Mouse (Mus musculus) kidney, adult 8-10 months (tissue): ENCODE results near the gene Col28a1.

Source experiments
- DNase-seq, 2 experiments: peaks; one replicate each; pipeline ENCODE4 v3.0.0; 2022

Gene Col28a1

DNA sequence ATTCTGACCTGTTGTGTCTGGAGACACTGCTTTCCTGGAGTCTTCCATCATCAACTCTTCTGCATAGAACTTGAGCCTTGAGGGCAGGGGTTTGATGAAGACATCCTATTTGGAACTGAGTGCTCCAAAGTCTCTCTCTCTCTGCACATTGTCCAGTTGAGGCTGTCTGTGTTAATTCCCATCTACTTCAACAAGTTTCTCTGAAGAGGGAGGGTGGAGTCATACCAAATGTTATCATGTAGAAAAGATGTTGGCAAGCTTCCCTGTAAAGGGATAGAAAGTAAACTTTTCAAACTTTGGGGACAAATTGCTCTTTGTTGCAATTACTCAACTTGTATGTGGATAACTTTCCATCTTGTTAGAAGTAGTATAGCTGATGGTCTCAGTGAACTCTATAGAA, at the start of gene Col28a1:
Col28a1 (minus strand) TSS at position 101 of the 400 bp plus-strand sequence.
- no peak for DNase-seq

DNA sequence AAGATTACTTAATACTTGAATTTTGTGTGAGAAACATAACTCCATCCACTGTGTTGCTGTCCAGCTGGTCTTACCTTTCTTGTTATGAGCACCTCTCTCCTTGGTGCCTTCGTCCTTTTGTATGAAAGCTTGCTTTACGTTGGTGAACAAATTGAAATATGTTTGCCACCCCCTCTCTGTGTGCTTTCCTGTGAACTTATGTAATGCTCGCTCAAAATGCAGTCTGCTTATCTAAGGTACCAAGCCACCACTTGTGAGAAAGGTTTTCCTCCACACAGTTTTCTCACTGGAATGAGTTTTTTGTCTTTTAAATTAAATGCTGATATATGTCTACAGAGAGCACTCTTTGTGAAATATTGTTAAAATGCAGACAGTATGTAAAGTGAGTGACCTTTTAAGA, 36.2 kb upstream of the Col28a1 start:
- DNase-seq = no peak

DNA sequence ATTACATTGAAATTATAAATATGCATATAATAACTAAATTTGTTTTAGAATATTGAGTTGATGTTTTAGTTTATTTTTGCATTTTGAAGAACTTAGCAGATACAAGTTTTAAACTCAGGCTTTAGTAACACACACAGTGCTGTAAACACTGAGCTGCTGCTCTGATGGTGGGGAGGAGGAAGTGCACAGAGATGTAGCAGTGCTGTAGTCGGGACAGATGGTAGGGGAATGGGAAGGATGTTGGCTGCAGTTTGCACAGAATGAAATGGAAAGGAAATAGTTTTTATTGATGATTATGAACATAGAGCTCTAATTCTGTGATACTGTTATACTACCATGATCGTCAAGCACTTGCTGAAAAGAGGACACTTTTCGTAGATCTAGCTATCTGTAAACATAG, 34.6 kb upstream of the Col28a1 start:
- no peak for DNase-seq

DNA sequence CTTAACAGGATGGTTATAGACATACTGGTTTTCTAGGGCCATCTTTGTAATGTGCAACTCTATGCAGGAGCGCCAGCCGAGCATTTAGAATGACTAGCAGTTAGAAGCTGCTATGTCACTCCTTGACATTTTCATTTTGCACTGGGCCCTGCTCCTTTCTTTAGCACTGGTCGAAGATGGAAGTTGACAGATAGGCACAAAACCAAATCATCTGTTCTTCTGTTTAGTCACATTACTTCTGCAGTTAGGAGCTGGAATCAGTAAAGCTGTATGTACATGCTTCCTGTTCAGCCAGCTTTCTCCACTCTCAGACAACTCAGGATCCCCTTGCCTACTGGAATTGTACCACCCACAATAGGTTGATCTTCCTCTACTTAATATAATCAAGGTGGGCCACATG, 18.2 kb upstream of the Col28a1 start:
- DNase-seq = no peak

DNA sequence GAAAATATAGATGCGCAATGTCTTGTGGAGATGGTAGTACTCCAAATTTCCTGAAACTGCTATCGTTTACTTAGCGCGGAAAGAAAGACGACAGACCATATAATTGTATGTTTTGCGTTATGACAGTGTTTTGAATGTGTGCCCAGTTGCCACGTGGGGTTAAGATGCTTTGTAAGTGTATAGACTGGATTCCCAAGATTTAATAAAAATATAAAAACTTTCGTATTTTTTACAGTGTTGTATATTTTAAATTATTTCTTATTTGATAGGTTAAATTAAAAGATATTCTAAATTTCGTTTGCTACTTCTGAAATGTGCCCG, 17.4 kb upstream of the Col28a1 start:
- DNase-seq = peak in 1 of 2 experiments; percentile 12

DNA sequence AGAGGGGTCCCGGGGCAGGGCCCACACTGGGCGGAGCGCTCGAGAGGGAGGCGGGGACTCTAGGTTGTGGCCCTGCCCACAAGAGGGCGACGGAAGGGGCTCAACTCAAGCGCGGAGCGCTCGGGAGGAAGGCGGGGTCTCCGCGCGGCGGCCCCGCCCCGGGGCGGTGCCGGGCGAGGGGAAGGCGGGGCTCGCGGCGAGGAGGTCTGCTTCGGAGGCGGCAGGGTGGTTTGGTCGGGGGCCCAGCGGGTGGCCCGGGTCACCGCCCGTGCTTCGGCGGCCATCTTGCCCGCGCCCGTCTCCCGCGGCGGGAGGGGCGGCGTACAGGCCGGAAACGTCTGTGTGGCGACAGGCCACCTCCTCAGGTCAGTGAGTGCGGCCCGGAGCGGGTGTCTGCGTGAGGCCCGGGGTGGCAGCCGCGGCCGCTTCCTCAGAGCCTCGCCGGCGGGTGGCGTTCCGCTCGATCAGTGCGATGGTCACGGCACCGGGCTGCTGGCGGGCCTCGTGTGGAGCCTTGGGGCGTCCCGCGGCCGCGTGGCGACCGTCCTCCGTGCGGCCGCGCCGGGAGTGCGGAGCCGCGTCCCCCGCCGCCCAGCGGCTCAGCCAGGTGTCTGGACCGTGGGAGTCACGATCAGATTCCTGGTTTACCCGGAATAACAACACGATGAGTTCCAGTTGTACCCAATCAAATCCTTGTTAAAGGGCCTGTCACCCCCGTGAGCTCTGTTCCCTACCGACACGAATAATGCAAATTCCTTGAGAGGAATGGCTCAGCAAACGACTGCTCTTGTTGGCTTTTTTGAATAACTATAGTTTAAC, 16.8 kb upstream of the Col28a1 start, which contains the start of gene Mios:
Mios (plus strand) TSS at position 176 of the 819 bp plus-strand sequence.
- DNase-seq = peak; percentile 79 to 84

DNA sequence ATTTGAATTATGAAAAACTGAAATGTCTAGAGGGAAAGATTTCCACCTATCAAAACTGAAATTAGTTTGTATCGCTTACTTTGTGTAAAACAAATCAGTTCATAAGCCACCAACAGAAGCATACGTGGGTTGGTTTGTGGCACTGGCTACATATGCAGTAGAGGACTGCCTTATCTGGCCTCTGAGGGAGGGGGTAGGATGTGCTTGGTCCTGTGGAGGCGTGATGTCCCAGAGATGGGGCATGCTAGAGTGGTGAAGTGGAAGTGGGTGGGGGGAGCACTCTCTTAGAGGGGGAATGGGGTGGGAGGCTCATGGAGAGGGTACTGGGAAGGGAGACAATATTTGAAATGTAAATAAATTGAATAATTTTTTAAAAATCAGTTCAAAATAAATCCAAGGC, 2.5 kb downstream of the Col28a1 start:
- no peak for DNase-seq

DNA sequence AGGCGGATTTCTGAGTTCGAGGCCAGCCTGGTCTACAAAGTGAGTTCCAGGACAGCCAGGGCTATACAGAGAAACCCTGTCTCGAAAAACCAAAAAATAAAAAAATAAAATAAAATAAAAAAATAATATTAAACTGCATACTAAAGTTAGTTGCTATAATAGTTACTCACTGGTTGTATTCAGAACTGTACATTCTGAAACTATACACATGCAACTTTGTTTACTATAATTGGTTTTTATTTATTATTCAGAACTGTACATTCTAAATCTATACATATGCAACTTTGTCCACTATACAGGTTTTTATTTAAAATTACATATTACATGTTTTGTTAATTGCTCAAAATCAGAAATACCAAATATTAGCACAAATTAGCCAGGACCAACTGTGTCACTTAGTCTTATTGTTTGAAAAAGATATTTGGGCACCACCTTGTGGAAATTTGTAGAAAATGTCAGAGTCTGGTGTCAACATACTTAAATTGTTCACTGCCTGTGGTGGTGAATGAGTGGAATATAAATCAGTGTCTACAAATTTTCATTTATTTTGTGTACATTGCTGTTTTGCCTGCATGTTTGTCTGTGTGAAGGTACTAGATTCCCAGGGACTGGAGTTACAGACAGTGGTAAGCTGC, 3.7 kb downstream of the Col28a1 start:
- no peak for DNase-seq

DNA sequence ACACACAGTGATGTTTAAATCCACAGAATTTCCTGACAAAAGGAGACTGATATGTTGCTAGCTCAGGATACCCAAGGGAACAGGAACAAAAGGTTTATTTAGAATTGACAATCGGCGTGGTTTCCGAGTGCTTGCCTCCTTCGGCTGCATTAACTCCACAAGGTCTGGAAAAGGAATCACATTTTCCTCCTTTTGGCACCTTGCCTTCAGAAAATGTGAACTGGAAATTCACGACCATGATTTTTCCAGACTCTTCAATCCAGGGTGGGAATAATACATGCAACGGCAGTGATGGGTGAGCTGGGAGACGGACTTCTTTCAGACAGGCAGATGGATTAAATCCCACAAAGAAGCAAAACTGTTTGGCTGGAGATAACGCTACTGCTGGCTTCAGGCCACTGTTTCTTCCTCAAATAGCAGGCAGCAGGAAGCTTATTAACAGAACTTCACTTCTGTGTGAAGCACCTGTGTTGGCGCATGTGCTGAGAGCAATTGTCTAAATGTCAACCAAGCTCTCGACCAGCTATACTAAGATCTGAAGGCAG, 13.9 kb downstream of the Col28a1 start:
- no peak for DNase-seq

DNA sequence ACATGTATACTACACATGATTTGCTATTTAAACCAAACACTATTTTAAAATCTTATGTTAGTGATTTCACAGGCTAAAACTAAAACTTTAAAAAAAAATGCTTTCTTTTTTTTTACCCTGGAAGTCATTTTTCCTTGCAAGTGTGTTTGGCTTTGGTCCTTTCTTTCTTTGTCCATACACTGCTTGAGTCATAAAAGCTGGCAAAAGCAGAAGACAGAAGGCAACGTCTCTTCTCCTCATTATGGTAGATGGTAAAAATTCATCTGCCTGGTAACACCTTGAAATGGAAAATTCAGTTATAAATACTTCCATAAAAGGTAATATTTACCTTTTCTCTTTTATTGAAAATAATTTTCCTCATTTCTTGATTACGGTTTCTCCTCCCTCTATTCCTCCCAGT, 16.3 kb downstream of the Col28a1 start:
- no peak for DNase-seq

DNA sequence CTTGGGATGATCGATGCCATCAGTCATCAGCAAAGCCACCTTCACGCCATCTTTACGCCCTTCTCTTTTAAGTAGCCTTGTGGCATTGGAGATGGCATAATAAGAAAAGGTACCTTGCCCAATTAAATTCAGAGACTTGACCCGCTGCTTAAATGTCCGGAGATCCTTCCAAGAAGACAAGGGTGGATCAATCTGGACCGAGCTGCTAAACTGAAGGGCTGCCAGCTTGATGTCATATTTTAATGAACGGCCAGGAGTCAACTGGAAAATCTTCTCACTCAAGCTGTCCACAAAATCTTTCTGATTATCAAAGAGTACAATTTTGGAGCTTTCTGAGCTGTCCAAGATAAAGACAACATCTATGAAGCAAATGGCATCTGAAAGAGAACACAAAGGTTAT, 17.1 kb downstream of the Col28a1 start:
- no peak for DNase-seq

DNA sequence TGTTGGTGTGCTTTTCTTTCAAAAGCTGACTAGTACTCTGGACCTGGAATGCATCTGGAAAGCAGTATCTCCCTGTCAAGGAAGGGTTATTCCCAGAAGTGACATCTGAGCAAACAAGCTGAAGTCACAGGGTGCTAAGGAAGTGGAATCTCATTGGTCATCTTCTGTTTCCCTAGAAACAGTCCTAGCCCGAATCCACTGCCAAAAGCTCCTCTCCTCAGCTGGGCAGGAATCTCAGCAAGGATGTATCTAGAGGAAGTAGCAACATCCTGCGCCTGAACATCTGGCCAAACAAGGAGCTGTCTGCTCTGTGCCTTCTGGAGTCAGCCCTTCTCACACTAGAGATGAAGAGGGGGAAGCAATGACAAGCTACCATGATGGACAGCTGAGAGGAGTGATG, 18.4 kb downstream of the Col28a1 start:
- DNase-seq = no peak

DNA sequence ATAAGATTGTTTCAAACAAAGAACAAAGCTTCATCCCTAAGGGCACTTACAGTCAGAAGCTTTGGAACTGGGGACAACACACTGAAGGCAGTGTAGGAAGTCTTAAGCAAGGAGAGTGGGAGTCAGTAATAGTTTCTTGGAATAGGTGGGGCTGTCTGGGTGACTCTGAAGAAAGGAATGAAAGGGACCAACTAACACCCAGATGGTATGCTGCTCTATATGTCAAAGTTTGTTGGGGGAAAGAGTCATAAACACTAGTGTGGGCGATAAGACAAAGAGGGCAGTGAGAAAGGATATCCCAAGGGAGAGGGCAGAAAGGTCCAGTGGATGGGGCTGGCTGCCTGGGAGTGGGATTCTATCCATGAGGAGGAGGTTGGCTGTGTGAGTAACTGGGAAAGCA, 20.3 kb downstream of the Col28a1 start:
- DNase-seq = no peak

DNA sequence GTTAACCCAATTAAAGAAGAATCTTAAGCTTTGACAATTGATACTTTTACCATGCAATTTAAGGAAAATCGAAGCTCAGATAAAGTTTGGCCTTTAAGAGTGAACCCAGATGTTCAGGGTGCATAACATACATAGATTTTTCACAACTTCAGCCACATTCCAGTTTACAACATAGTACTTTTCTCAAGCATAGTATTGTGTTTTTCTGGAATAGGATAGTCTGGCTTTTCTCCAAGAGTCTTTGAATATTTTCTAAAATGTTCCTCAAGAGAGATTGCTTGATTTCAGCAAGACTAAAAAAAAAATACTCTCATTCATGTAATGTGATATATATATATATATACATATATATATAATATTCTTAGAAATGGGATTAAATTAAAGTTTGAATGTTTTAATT, 27.7 kb downstream of the Col28a1 start:
- DNase-seq = no peak

DNA sequence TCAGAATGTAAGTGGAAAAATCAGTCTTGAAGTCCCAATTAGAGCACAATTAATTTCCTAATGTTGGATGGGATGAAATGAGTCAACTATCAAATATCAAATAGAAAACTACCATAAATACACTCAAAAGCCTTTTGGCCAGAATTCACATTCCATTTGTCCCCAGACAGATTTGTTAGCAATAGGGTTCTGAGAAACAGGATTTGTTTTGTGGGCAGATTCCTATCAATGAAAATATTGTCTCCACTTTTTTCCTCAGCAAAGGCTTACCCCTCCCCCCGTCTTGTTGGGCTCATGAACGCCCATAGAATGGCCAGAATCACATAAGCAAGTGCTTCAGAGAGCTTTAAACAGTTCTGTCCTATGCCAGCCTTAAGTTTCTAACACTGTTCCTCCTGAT, 32.4 kb downstream of the Col28a1 start:
- DNase-seq = no peak

DNA sequence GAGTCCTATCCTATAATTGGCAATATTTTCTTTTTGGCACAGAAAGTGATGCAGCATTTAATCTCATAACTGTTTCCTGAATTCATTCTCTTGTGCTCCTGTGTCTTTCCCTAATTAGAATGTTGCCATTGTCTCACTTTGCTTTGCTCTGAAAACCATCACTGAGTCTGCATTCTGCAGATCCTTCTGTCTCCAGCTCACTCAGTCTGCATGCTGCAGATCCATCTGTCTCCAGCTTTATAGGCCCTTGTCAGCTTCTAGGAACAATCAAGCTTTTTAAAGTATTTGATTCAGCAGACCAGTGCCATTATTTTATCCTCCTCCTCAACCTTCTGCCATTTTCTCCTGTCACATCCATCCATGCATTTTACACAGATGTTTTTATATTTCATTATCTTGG, 35.3 kb downstream of the Col28a1 start:
- DNase-seq = no peak

DNA sequence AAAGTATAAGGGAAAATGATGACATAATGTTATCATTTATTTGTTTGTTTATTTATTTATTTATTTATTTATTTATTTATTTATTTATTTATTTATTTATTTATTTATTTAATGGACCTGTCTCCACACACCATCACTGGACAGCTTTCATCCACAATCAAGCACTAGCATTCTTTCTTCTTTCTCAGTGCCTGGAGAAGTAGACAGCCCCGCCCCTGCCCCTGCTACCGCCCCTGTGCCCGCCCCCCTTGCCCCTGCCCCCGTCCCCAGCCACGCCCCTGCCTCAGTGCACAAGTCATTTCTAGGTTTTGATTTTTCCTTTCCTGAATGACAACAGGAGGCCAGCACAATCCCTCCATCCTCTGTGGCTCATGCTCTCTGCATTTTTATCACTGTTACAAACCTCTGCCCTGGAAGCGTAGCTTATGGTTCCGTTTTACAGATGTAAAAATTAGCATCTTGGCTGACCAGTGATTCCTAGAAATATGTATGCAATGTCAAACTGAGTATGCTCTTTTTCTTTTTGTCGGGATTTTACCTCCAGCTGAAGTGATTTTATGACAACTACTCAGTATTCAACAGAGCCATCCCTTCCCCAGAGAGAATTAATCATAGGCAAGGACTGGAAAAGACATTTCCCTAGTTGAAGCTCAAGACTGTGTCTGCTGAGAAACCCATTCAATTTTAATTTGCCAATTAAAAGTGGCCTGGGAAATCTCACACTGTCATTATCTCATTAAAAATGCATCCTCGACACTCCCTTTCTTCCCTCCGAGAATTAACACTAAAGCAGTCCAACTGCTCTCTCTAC, 39.7 kb downstream of the Col28a1 start:
- no peak for DNase-seq

DNA sequence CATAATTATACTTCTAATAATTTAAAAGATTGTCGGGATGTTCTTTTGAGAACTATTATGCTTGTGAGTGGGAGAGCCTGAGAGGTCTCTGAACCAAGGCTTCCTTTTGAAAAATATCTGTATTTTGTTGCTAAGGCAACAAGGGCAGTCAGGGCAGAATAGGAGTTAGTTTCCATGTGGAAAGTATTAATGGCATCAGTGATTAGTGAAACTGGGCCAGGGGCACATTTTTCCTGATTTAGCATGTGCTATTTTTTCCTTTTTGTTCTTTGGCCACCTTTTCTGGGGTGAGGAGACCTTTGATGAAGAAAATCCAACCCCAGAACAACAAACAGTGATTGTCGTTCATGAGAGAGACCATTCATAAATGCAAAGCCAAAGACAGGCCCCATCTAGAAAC, 43.5 kb downstream of the Col28a1 start:
- DNase-seq = no peak

DNA sequence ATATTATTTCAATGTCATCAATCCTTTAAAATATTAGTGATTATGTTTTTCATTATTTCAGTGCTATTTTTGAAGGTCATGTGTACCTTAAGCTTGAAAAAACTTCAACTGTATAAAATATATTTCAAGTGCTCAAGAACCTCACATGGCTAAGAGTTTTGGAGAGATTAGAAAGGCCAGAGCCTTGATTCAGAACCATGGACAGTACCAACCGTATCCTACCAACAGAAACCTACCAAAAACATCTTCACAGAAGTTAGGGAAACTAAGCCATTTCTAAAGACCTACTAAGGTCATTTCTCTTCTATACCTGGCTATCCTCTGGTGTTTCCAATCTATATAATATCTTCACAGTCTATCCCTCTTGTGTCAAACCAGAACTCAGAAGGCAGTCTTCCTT, 50.5 kb downstream of the Col28a1 start:
- DNase-seq = no peak

DNA sequence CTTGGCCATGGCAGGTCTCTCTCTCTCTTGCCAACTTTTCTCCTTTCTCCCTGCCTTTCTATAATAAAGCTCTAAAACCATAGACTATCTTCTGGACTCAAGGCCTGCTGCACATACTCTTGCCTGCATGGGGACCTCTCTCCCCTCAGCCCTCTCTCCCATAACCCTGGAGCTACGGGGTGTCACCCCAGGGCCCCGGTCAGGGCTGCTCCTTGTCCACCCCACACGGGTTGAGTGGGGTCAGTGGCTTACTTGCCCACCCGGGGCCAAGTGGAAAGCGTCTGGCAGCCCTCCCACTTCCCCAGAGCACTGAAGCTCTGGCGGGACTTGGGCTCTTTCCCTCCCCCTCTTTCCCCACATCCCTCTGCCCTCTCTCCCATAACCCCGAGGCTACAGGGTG, 62.3 kb downstream of the Col28a1 start:
- DNase-seq = no peak

DNA sequence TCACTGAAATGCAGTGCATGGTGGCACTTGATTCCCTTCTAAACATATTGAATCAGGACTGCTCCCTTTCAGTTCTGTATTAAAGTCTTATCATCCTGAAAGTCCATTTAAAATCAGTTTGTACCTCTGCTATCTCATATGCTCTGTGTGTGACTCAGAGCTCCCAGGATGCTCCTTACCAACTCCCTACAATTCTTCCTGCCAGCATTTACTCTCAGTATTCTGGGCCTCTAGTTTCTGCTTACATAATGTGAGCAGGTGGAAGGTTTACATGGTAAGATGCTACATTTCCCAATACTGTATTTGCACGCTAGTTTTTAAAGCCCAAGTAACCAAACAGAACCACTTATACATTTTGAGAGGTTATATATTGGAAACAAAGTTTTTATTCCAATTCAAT, 64.3 kb downstream of the Col28a1 start:
- no peak for DNase-seq

DNA sequence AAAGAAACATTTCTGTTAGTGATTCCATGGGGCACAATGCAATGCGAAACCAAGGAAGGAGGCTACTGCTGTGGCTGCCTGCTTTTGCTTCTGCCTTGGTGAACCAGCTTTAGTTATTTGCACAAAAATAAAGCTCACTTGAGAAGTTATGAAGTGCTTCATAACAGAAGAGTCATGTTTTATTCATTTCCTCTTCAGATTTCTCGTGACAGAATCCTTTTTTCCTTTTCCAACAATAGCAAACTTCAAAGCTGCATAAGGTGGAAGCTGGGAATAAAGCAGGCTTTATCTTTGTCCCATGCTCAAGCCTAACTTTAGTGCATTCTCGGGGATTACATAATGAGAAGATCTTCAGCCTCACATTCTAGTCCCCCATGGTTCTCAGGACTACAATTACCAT, 65.9 kb downstream of the Col28a1 start:
- DNase-seq = no peak

DNA sequence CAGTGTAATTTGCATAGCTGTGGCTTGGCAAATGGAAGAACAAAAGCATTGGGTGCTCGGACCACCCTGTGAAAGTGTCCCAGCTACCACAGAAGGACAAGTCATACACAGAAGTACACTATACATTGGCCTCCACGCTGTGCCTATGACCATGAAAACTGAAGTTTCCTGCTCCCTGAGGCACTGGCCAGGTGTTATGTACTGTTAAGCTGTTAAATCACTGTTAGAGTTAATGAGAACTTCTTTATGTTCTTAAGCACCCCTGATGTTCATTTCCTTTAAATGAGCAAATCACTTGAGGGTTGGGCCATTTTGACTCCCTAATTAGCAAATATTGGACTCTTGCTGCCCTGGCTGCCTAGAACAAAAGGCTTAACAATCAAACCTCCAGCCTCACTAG, 73.3 kb downstream of the Col28a1 start:
- DNase-seq = no peak

DNA sequence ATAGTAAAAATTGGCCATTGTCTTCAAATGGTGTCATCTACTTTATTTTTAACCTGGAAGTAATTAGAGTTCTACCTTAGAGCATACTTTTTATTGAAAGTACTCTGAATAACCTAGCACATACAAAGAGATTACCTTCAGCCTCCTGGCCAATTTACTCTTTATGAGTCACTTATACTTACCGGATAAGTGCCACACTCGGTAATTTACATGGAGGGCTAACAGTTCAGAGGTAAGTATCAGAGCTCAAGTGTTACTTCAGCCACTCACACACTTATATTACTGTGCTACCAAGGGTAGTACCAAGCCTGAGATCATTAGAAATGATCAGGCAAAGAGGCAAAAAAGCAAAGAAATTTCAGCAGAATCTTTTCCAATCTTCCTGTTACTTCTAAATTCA, 73.8 kb downstream of the Col28a1 start:
- DNase-seq = no peak
